Mouse (Mus musculus) left cerebral cortex, postnatal 14 days (tissue): Measurements from ENCODE around the gene Hist1h2af. TPM values are rescaled to one million over a fixed set of nuclear protein-coding genes. Genes with fewer than 3 reads are reported as not detected.

Experiments
- microRNA-seq, 2 experiments: library from miRNA; unstranded; fragments of <30 nt; microRNA quantifications; one replicate each; pipeline ENCODE4 v1.2.0; 2022
- total RNA-seq, 2 experiments: library from RNA; stranded (reverse); gene quantifications; 2 replicates each; pipeline ENCODE4 v1.2.3; 2021

The Hist1h2af gene
- total RNA-seq, 2 experiments from 2014 or later, result 4.3 to 21.5 TPM

Small RNA genes lying within 50 kb of the gene (microRNA-seq; reads per million reads assigned to microRNA genes)
- gene Gm44297 (0 reads per million in 2 experiments), gene Gm44359 (0 reads per million in 2 experiments), gene Gm44394 (0 reads per million in 2 experiments), gene n-TStga1 (0 reads per million in 2 experiments)

Other genes with a start within 250 kb of the Hist1h2af start
- 10 to 100 TPM; 39.5 TPM for gene Zfp322a, start 164.7 kb upstream of the Hist1h2af start, total RNA-seq
- gene Abt1, start 110.0 kb upstream of the Hist1h2af start, total RNA-seq, result 1 to 10 TPM; 6.9 to 7.1 TPM
- not detected for gene Btn1a1, start 68.0 kb upstream of the Hist1h2af start, total RNA-seq
- gene Btn2a2, start 45.0 kb upstream of the Hist1h2af start, total RNA-seq, result 1 to 10 TPM in 1 of 2 experiments, under 1 TPM in 1; 0.82 to 1.3 TPM
- 100 to 1,000 TPM; 264 to 291 TPM for gene Hist1h4h, start 2.9 kb upstream of the Hist1h2af start, total RNA-seq
- gene Hist1h3g, start 1.5 kb downstream of the Hist1h2af start, total RNA-seq, result 1 to 10 TPM; 5.8 to 6.2 TPM
- gene Hist1h2bh, start 9.5 kb downstream of the Hist1h2af start, total RNA-seq, result under 1 TPM; 0.91 to 0.92 TPM
- gene Hist1h3f, start 10.1 kb downstream of the Hist1h2af start, total RNA-seq, result 10 to 100 TPM; 18.7 to 21.0 TPM
- gene Hist1h4f, start 17.7 kb downstream of the Hist1h2af start, total RNA-seq, result 100 to 1,000 TPM; 150 to 165 TPM
- 1 to 10 TPM; 3.1 to 4.2 TPM for gene Hist1h1d, start 19.4 kb downstream of the Hist1h2af start, total RNA-seq
- gene Hist1h3e, start 28.5 kb downstream of the Hist1h2af start, total RNA-seq, result 10 to 100 TPM; 49.1 to 57.1 TPM
- 10 to 100 TPM in 1 of 2 experiments, 1 to 10 TPM in 1; 8.2 to 10.1 TPM for gene Hist1h2ae, start 37.3 kb downstream of the Hist1h2af start, total RNA-seq
- gene Hist1h2bg, start 37.5 kb downstream of the Hist1h2af start, total RNA-seq, result 10 to 100 TPM; 79.2 to 92.9 TPM
- gene Hist1h2bf, start 40.3 kb downstream of the Hist1h2af start, total RNA-seq, result 10 to 100 TPM; 24.6 to 36.3 TPM
- 1 to 10 TPM; 3.0 to 5.1 TPM for gene Hist1h2ad, start 40.5 kb downstream of the Hist1h2af start, total RNA-seq
- 1 to 10 TPM; 9.4 to 9.9 TPM for gene Hist1h3d, start 41.9 kb downstream of the Hist1h2af start, total RNA-seq
- 100 to 1,000 TPM; 132 to 148 TPM for gene Hist1h4d, start 47.7 kb downstream of the Hist1h2af start, total RNA-seq
- gene Hist1h2be, start 87.2 kb downstream of the Hist1h2af start, total RNA-seq, result 1 to 10 TPM; 4.8 to 5.6 TPM
- 10 to 100 TPM; 53.4 to 69.1 TPM for gene Hist1h1e, start 88.7 kb downstream of the Hist1h2af start, total RNA-seq
- 1 to 10 TPM; 1.9 to 2.0 TPM for gene Hist1h2ac, start 150.0 kb downstream of the Hist1h2af start, total RNA-seq
- 10 to 100 TPM; 25.0 to 27.3 TPM for gene Hist1h2bc, start 150.3 kb downstream of the Hist1h2af start, total RNA-seq
- under 1 TPM in 1 of 2 experiments, not detected in 1; 0.40 TPM for gene Hist1h1t, start 161.9 kb downstream of the Hist1h2af start, total RNA-seq
- gene Hist1h4c, start 164.5 kb downstream of the Hist1h2af start, total RNA-seq, result 100 to 1,000 TPM; 100 to 103 TPM
- gene Hfe, start 176.9 kb downstream of the Hist1h2af start, total RNA-seq, result 1 to 10 TPM; 2.9 to 3.1 TPM
- gene Hist1h1c, start 204.9 kb downstream of the Hist1h2af start, total RNA-seq, result 10 to 100 TPM; 55.8 to 75.9 TPM
- 1 to 10 TPM; 6.8 to 7.2 TPM for gene Hist1h3c, start 211.7 kb downstream of the Hist1h2af start, total RNA-seq
- gene Hist1h2bb, start 212.8 kb downstream of the Hist1h2af start, total RNA-seq, result 10 to 100 TPM; 18.8 to 20.7 TPM
- 10 to 100 TPM; 30.0 to 36.8 TPM for gene Hist1h2ab, start 217.2 kb downstream of the Hist1h2af start, total RNA-seq
- gene Hist1h3b, start 218.4 kb downstream of the Hist1h2af start, total RNA-seq, result 10 to 100 TPM; 16.5 to 23.8 TPM
- gene Hist1h4b, start 223.1 kb downstream of the Hist1h2af start, total RNA-seq, result 10 to 100 TPM; 73.2 to 80.8 TPM
- gene Hist1h4a, start 227.3 kb downstream of the Hist1h2af start, total RNA-seq, result 10 to 100 TPM; 68.8 to 69.0 TPM
- 10 to 100 TPM; 33.2 to 47.2 TPM for gene Hist1h3a, start 228.5 kb downstream of the Hist1h2af start, total RNA-seq
- gene Hist1h1a, start 229.8 kb downstream of the Hist1h2af start, total RNA-seq, result 10 to 100 TPM; 20.4 to 29.2 TPM
- gene Trim38, start 236.0 kb downstream of the Hist1h2af start, total RNA-seq, result not detected